Comparison of ENCODE assay signal across 21 mouse cellular contexts in genomic region chr5:142107434-142107833, GRCm38 (mm10).
DNase-seq lines count a peak whose midpoint lies in the region; ATAC-seq lines count a peak whose summit lies in the region.
"Had no signal": no experiment of that assay in that cellular context is flagged by ENCODE, and none has a peak within 500 bp of the region (broad histone marks: within the 10 kb centered on the region; RNA-seq: fewer than 3 reads in every experiment).

No protein-coding gene starts in this region.

- H3K9me3 ChIP-seq in hindbrain, embryonic 10.5 days = 0 out of 2 replicates have a peak, but pooled peaks cover 6% of the 10 kb centered on the region
- no peaks in the 10 kb centered on the region for H3K9me3 ChIP-seq in hindbrain, embryonic 16.5 days (ENCODE audit: control insufficient read depth, low read length)
- peaks cover 3% of the 10 kb centered on the region; the same call in 1 of the 2 replicates for H3K9me3 ChIP-seq in hindbrain, embryonic 13.5 days
- H3K9me3 ChIP-seq in midbrain, embryonic 16.5 days (replicated peaks; ENCODE audit: control insufficient read depth, low read length, poor library complexity, severe bottlenecking) = no peaks in the 10 kb centered on the region
- H3K9me3 ChIP-seq: embryonic facial prominence, embryonic 13.5 days; intestine, embryonic 15.5 days had no signal

- WGBS in hindbrain, embryonic 10.5 days = 83% methylated on average over 11 of the region's 11 CpGs
- 45% methylated on average over 11 of the region's 11 CpGs for WGBS in hindbrain, embryonic 16.5 days
- 54% methylated on average over 11 of the region's 11 CpGs for WGBS in hindbrain, embryonic 13.5 days
- 33% methylated on average over 11 of the region's 11 CpGs for WGBS in midbrain, embryonic 16.5 days

- no peaks in the 10 kb centered on the region for H3K27me3 ChIP-seq in hindbrain, embryonic 10.5 days (ENCODE audit: insufficient read depth, poor library complexity, severe bottlenecking)
- H3K27me3 ChIP-seq in hindbrain, embryonic 16.5 days (replicated peaks; ENCODE audit: control insufficient read depth, insufficient read depth, low read length) = no peaks in the 10 kb centered on the region; the same call in 1 of the 2 replicates
- peaks cover 13% of the 10 kb centered on the region; the same call in 1 of the 2 replicates for H3K27me3 ChIP-seq in hindbrain, embryonic 13.5 days
- H3K27me3 ChIP-seq in midbrain, embryonic 16.5 days (ENCODE audit: control insufficient read depth, insufficient read depth, low read depth, low read length) = no peaks in the 10 kb centered on the region
- H3K27me3 ChIP-seq: embryonic facial prominence, embryonic 13.5 days; intestine, embryonic 15.5 days had no signal

- no peak for ATAC-seq in hindbrain, embryonic 16.5 days
- no peak for ATAC-seq in hindbrain, embryonic 13.5 days (ENCODE audit: low FRiP score)
- ATAC-seq in midbrain, embryonic 16.5 days = no peak
- ATAC-seq: intestine, embryonic 15.5 days had no signal

- H3K4me3 ChIP-seq in hindbrain, embryonic 10.5 days = no peak overlapping the region
- no peak overlapping the region for H3K4me3 ChIP-seq in hindbrain, embryonic 16.5 days (ENCODE audit: low read length)
- no peak overlapping the region for H3K4me3 ChIP-seq in hindbrain, embryonic 13.5 days
- no peak overlapping the region for H3K4me3 ChIP-seq in midbrain, embryonic 16.5 days (ENCODE audit: low read depth, low read length)
- H3K4me3 ChIP-seq: embryonic facial prominence, embryonic 13.5 days; heart, adult 2 months; intestine, embryonic 15.5 days had no signal

- no peaks in the 10 kb centered on the region for H3K36me3 ChIP-seq in hindbrain, embryonic 10.5 days
- H3K36me3 ChIP-seq in hindbrain, embryonic 16.5 days (ENCODE audit: control insufficient read depth, insufficient read depth, low read length) = no peaks in the 10 kb centered on the region
- H3K36me3 ChIP-seq in hindbrain, embryonic 13.5 days = no peaks in the 10 kb centered on the region
- H3K36me3 ChIP-seq in midbrain, embryonic 16.5 days (ENCODE audit: control insufficient read depth, insufficient read depth, low read length) = no peaks in the 10 kb centered on the region
- H3K36me3 ChIP-seq: embryonic facial prominence, embryonic 13.5 days; intestine, embryonic 15.5 days had no signal

- H3K27ac ChIP-seq in hindbrain, embryonic 10.5 days = 0 out of 2 replicates have a peak overlapping the region, but pooled peaks have one; percentile 29
- H3K27ac ChIP-seq in hindbrain, embryonic 16.5 days (ENCODE audit: low read depth, low read length) = no peak overlapping the region
- H3K27ac ChIP-seq in hindbrain, embryonic 13.5 days = peak overlapping the region; percentile 66
- H3K27ac ChIP-seq in midbrain, embryonic 16.5 days (ENCODE audit: low read length) = peak overlapping the region; percentile 12; the same call in 1 of the 2 replicates
- H3K27ac ChIP-seq: embryonic facial prominence, embryonic 13.5 days; heart, adult 2 months; intestine, embryonic 15.5 days had no signal

- no peak for DNase-seq in hindbrain, embryonic 10.5 days (ENCODE audit: low spot score)
- DNase-seq in brain, adult 2 months (ENCODE audit: low read depth, low spot score) = peak; percentile 30
- DNase-seq in spleen, postnatal 36 days (ENCODE audit: low spot score in 2 of 2) = no peak
- no peak for DNase-seq in urinary bladder, adult 18-20 months (ENCODE audit: low spot score in 2 of 2)
- no peak for DNase-seq in gastrocnemius, postnatal 4 days (ENCODE audit: low spot score in 2 of 2)
- DNase-seq: adrenal gland, postnatal 36 days; cerebellum, adult 9-11 months; gastrocnemius, postnatal 14 days; heart, adult 2 months; heart, postnatal 36 days; kidney, adult 9 months; lung, adult 18-20 months; lung, postnatal 14 days; right cerebral cortex, postnatal 25 days; thymus, postnatal 14 days had no signal

- H3K4me2 ChIP-seq in hindbrain, embryonic 16.5 days (ENCODE audit: low read length) = no peak overlapping the region
- H3K4me2 ChIP-seq in hindbrain, embryonic 13.5 days = no peak overlapping the region
- H3K4me2 ChIP-seq in midbrain, embryonic 16.5 days (ENCODE audit: low read length) = peak overlapping the region; percentile 1; the same call in 1 of the 2 replicates
- H3K4me2 ChIP-seq: embryonic facial prominence, embryonic 13.5 days; intestine, embryonic 15.5 days; liver, embryonic 11.5 days had no signal

- no peaks in the 10 kb centered on the region for H3K4me1 ChIP-seq in hindbrain, embryonic 10.5 days (replicated peaks)
- peaks cover 2% of the 10 kb centered on the region; the same call in 1 of the 2 replicates for H3K4me1 ChIP-seq in hindbrain, embryonic 16.5 days (ENCODE audit: control insufficient read depth, insufficient read depth, low read depth, low read length)
- H3K4me1 ChIP-seq in hindbrain, embryonic 13.5 days (replicated peaks) = peaks cover 7% of the 10 kb centered on the region
- peaks cover 12% of the 10 kb centered on the region for H3K4me1 ChIP-seq in midbrain, embryonic 16.5 days (ENCODE audit: control insufficient read depth, insufficient read depth, low read length)
- H3K4me1 ChIP-seq: embryonic facial prominence, embryonic 13.5 days; intestine, embryonic 15.5 days had no signal

- no peak overlapping the region for H3K9ac ChIP-seq in hindbrain, embryonic 16.5 days (ENCODE audit: low read depth, low read length)
- H3K9ac ChIP-seq in hindbrain, embryonic 13.5 days = no peak overlapping the region
- no peak overlapping the region for H3K9ac ChIP-seq in midbrain, embryonic 16.5 days (ENCODE audit: low read depth, low read length)
- H3K9ac ChIP-seq: embryonic facial prominence, embryonic 13.5 days; intestine, embryonic 15.5 days had no signal
